Mouse (Mus musculus) ovary, postnatal 36 days (tissue): Measurements from ENCODE around the gene Stx1b.
"Not testable (repeated sequence)": the region's sequence is repeated elsewhere in the genome, so short reads cannot be mapped to it uniquely, and the experiment has no call there.

Experiments used
- DNase-seq: peaks from one replicate; pipeline ENCODE4 v3.0.0; 2022; ENCODE audit warnings: low spot score, mixed read lengths

Stx1b gene

GRCm38 (mm10) chr7:127824176-127824871 lies at the start of gene Stx1b, which contains the start of gene Stx4a:
Gene Stx1b, minus strand, starts transcription at chr7:127824549.
Gene Stx4a, plus strand, starts transcription at chr7:127824294.
- DNase-seq, result no peak

DNA sequence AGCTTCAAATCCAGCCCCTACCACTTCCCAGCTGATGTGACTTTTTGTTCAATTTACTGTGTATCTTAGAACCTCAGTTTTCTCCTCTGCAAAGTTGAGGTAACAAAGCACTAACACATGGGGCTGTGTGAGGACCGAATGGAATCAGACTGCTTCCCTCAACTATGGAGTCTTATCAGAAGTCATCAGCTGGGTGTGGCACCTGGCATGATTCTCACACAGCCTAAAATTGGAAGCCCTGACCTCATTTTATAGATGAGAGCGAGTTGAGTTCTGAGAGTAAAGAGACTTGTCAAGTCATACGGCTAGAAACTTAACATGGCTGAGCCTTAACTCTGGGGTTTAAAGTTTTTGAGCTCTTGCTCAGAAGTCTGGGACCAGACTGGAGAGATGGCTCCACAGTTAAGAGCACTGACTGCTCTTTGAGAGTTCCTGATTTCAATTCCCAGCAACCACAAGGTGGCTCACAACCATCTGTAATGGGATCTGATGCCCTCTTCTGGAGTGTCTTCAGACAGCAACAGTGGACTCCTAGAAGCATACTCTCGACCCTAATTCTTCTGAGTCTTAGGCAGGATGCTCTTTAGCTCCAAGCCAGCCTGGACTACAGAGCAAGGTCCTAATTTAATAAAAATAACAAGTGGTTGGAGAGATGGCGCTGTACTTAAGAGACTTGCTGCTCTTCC lies 45.9 kb upstream of the Stx1b start:
- DNase-seq, result no peak

- DNase-seq, result no peak
These were observed 44.9 kb upstream of the Stx1b start for GRCm38 (mm10) chr7:127869149-127869810.

GRCm38 (mm10) chr7:127867641-127868040 lies 43.3 kb upstream of the Stx1b start:
- no peak for DNase-seq

- no peak for DNase-seq
These were observed 42.1 kb upstream of the Stx1b start for GRCm38 (mm10) chr7:127866434-127866833.

DNA sequence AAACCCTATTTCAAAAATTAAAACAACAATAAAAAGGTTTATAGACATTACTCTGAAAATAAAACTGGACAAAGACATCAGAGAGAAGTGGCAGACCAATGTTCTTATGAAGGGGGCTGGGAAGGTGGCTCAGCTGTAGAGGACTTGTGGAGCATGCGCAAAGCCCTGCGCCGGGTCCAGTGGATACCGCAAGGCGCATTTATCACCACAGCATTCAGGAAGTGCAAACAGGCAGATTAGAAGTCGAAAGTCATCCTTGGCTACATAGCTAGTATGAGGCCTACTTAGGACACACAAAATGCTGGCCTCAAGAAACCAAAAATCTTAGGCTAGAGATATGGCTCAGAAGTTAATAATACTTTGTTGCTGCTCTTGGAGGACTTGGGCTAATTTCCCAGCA lies 33.9 kb upstream of the Stx1b start:
- no peak for DNase-seq

GRCm38 (mm10) chr7:127850906-127851305 lies 26.6 kb upstream of the Stx1b start:
- no peak for DNase-seq

DNA sequence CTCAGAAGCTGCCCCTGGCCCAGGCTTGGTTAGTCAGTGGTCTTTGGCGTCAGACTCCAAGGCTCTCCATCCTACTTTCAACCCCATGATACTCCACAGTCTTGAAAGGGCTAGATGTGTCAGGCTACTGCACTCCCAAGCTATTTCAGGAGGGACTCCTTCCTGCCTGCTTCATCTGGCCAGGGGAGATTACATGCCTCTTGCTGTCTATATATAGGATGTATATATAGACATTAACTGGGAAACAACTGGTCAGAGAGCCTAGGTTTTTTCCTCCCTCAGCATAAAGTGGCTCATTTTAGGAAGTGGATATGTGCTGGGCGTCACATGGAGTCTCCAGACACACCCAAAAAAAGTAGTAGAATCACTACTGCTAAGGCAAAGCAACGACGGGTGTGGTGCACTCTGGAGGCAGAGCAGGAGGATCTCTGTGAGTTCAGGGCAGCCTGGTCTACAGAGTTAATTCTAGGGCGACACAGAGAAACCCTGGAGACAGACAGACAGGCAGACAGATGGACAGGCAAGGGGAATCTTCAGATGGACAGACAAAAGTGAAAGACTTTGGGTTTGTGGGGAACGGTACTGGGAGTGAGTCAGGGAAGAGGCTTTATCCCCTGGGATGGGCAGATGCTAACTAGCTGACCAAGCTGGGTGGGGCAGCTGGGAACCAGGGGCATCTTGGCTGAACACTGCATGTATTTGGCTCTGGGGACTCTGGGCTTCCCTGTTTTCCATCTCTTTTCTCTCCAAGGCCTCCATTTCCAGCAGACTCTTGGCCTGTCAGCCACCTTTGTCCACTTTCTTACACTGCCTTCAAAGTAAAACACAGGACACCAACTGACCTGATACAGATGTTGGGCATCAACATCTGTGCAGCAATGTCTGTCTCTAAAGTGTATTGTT lies 25.9 kb upstream of the Stx1b start:
- DNase-seq, result no peak

DNA sequence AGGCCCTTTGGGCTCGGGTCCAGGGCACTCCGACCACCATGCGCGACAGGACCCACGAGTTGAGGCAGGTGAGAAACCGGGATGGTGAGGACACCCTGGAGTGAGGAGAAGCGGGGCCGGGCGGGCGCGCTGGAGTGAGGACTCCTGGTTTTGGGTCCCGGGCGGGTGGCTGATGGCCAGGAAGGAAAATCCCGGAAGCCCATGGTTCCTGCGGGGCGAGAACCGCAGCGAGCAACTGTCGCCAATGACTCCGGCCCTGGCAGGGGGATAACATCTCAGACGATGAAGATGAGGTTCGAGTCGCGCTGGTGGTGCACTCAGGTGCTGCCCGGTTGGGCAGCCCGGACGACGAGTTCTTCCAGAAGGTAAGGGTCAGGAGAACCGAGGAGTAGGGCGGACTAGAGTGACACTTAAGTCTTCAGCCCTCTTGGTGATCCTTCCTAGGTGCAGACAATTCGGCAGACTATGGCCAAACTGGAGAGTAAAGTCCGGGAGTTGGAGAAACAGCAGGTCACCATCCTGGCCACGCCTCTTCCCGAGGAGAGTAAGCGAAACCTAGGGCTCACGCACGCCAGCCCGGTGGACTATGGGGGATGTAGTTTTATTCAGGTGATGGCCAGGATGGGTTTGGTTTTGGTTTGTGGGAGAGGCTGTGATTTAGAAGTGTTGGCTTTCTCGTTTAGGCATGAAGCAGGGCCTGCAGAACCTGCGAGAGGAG lies 17.8 kb upstream of the Stx1b start:
- DNase-seq, result peak; percentile 75

DNA sequence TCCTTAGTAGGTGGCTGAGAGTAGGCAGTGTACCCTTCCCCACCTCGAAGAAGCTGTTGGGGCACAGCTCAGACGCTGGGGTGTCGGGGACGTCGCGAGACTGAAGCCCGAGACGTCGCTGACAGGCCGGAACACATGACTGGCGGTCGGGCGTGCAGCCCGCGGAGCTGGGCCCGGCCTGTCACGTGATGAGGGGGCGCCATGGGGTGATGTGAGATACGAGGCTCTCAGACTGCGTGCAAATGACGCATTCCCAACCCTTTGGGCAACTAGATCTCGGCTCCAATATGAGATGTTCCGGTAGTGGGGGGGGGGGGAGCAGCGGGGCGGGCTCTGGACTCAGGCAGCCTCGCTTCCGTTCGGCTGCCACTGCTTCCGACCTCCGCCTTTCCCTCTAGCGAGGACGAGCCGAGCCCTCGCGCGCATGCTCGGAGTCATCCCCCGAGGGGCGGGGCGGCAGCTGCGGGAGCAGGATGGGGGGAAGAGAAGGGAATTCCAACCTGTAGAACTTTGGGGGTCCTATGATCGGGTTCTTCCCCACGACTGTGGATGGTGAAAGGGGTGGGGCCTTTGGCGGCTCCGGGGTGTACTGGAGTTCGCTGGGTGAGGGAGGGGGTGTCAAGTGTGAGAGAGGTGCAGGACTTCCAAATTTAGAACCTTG lies 17.1 kb upstream of the Stx1b start:
- peak; percentile 92 for DNase-seq

DNA sequence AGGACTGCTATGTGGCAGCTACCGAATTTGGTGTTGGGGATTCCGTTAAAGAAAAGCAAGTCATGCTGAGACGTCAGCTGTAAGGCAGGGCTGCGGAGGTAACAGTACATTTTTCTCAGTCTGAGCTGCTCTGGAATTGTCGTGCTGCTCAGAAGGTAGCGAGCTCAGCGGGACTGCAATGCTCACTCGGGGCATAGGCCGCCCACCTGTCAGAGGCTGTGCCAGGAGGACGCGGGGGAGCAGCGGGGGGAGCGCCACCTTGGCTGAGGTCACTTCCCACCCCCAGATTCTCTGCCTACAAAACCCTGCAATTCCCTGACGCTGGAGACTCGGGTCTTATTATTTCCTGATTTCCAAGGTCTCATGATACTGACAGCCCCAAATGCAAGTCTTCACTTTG lies 16.5 kb upstream of the Stx1b start:
- DNase-seq, result peak; percentile 59

GRCm38 (mm10) chr7:127840031-127840430 lies 15.7 kb upstream of the Stx1b start:
- not testable (repeated sequence) for DNase-seq

- DNase-seq, result not testable (repeated sequence)
These were observed 13.5 kb upstream of the Stx1b start for GRCm38 (mm10) chr7:127837878-127838277.

- no peak for DNase-seq
These were observed 13.1 kb upstream of the Stx1b start for GRCm38 (mm10) chr7:127837473-127837872.

DNA sequence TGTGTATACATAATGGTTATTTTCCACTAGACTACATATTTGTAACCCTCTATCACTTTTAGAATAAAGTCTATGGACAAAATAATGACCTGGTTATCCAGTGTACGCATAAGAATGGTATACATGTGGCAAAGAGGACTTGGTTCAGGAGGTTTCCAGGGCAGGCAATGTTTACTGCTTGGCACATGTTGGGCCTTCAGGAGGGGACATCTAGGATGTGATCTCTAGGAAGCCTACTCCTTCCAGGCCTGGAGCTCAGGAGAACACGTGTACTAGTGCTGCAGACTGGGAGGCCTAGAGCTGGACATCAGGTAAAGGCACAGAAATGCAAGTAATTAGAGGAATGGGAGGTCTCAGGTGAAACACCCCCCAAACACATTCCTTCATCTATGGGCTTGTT lies 11.2 kb upstream of the Stx1b start:
- DNase-seq, result no peak

DNA sequence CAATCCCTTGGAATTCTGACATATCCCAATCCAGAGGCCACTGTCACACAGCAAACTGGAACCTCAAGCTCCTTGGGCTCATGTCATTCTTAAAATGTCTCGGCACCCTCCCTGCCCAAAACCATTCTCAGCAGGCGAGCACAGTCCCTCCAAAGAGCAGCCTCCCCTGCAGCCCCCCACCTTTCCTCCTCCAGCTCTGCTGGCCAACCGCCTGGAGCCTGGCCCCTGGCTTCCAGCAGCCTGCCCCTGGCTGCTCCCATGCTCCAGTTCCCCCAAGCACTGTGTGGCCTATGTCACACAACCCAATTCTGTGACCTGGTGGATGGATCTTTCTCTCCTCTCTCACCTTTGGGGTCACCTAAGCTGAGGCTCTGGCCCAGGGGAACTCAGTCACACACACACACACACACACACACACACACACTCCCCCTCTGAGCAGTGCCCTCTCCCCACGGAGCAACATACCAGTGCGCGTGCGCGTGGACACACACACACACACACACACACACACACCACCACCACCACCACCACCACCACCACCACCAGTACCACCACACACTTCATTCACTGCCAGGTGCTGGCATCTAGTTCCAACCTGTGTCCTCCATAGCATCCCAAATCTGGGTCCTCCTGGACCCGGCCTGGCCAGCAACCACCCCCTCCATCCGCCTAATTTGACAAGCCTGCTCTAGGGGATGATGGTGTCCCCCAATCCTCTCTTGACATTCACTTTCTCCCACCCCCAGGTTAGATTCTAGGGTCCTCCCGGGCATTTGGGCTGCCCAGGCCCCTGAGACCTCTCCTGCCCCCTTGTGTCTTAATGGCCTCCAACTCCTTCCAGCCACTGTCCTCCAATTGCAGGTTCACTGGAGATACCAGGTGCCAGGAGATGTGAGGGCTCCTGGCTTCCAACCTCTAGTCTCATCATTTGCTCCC lies 845 bp downstream of the Stx1b start:
- no peak for DNase-seq

DNA sequence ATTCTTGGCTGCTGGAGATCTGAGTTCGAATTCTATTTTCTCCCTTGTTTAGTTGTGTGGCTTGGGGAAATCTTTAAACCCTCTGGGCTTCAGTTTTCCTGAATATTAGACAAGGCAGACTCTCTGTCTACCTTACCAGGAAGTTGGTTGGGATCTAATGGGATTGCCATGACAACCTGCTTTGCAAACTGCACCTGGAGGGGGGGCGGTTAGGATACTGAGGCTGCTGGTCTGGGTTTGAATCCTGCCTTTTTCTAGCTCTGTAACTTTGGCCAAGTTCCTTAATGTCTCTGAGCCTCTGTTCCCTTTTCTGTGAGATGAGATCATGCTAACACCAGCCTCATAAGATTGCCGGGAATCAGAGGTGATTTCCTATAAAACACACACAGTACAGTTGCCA lies 1.9 kb downstream of the Stx1b start:
- DNase-seq, result no peak

GRCm38 (mm10) chr7:127820836-127821509 lies 3.4 kb downstream of the Stx1b start:
- DNase-seq, result no peak

GRCm38 (mm10) chr7:127817776-127818175 lies 6.6 kb downstream of the Stx1b start:
- DNase-seq, result no peak
